In genomic region chr17:32268540-32268960, GRCm38 (mm10) we compare ENCODE assay signal across 12 mouse cellular contexts. TPM values are rescaled to one million over a fixed set of nuclear protein-coding genes. Genes with fewer than 3 reads are reported as not detected.
DNase-seq lines count a peak whose midpoint lies in the region; ATAC-seq and TF ChIP-seq lines count a peak whose summit lies in the region.
"Had no signal": no experiment of that assay in that cellular context is flagged by ENCODE, and none has a peak within 500 bp of the region (broad histone marks: within the 10 kb centered on the region; RNA-seq: fewer than 3 reads in every experiment).

No protein-coding gene starts in this region.

- WGBS in midbrain, embryonic 11.5 days, result 98% methylated on average over 3 of the region's 3 CpGs
- WGBS in midbrain, embryonic 14.5 days, result 93% methylated on average over 3 of the region's 3 CpGs
- 3% methylated on average over 3 of the region's 3 CpGs for WGBS in cerebellum, adult 2 months
- WGBS in olfactory bulb, adult 2 months, result 30% methylated on average over 3 of the region's 3 CpGs
- 95% methylated on average over 3 of the region's 3 CpGs for WGBS in kidney, embryonic 16.5 days

- no peak overlapping the region for H3K4me3 ChIP-seq in midbrain, embryonic 11.5 days (ENCODE audit: low read depth, low read length)
- H3K4me3 ChIP-seq in midbrain, embryonic 14.5 days (replicated peaks; ENCODE audit: low read depth, low read length), result no peak overlapping the region
- no peak overlapping the region for H3K4me3 ChIP-seq in cerebellum, adult 2 months (replicated peaks; ENCODE audit: insufficient read depth, low read depth, low read length)
- H3K4me3 ChIP-seq in olfactory bulb, adult 2 months (ENCODE audit: insufficient read depth, low read depth, low read length), result no peak overlapping the region
- no peak overlapping the region for H3K4me3 ChIP-seq in kidney, embryonic 16.5 days (ENCODE audit: low read length)

- H3K4me1 ChIP-seq in midbrain, embryonic 11.5 days (ENCODE audit: control insufficient read depth, insufficient read depth, low read length), result no peaks in the 10 kb centered on the region
- H3K4me1 ChIP-seq in midbrain, embryonic 14.5 days (ENCODE audit: control insufficient read depth, insufficient read depth, low read length), result no peaks in the 10 kb centered on the region
- H3K4me1 ChIP-seq in cerebellum, adult 2 months (ENCODE audit: control insufficient read depth, insufficient read depth, low read length), result peaks cover 16% of the 10 kb centered on the region; the same call in 1 of the 2 replicates
- peaks cover 4% of the 10 kb centered on the region; the same call in 1 of the 2 replicates for H3K4me1 ChIP-seq in olfactory bulb, adult 2 months (ENCODE audit: control insufficient read depth, insufficient read depth, low read length)
- H3K4me1 ChIP-seq in kidney, embryonic 16.5 days (ENCODE audit: insufficient read depth, low read length), result peaks cover 5% of the 10 kb centered on the region; the same call in 1 of the 2 replicates

- peak; percentile 42 to 55 for DNase-seq in heart, adult 18-20 months
- no peak for DNase-seq in heart, adult 8-10 months (ENCODE audit: low spot score)
- peak; percentile 19 for DNase-seq in midbrain, embryonic 11.5 days (ENCODE audit: low spot score, missing footprints)
- no peak for DNase-seq in midbrain, embryonic 14.5 days
- DNase-seq in cerebellum, adult 2 months, result peak; percentile 33 to 80
- no peak for DNase-seq in layer of hippocampus, postnatal 25 days (ENCODE audit: extremely low spot score in 1 of 2, low spot score in 1 of 2)
- DNase-seq: forebrain, postnatal 0 days; layer of hippocampus, adult 9-11 months had no signal

- no peaks in the 10 kb centered on the region for H3K9me3 ChIP-seq in midbrain, embryonic 11.5 days (ENCODE audit: control insufficient read depth, low read length)
- H3K9me3 ChIP-seq in midbrain, embryonic 14.5 days (ENCODE audit: control insufficient read depth, low read length), result no peaks in the 10 kb centered on the region
- H3K9me3 ChIP-seq in kidney, embryonic 16.5 days (ENCODE audit: low read length), result no peaks in the 10 kb centered on the region

- no peak for TF ChIP-seq CTCF in cerebellum, adult 2 months (IDR thresholded peaks at IDR 0.05; ENCODE audit: borderline replicate concordance, insufficient read depth, low read depth, low read length)
- no peak for TF ChIP-seq CTCF in olfactory bulb, adult 2 months (IDR thresholded peaks at IDR 0.05; ENCODE audit: insufficient read depth, low read depth, low read length)

- no peak overlapping the region for H3K4me2 ChIP-seq in midbrain, embryonic 11.5 days
- H3K4me2 ChIP-seq in midbrain, embryonic 14.5 days (ENCODE audit: low read length), result no peak overlapping the region
- no peak overlapping the region for H3K4me2 ChIP-seq in kidney, embryonic 16.5 days (replicated peaks; ENCODE audit: low read depth, low read length)
- H3K4me2 ChIP-seq: liver, embryonic 11.5 days had no signal

- TF ChIP-seq POLR2A in cerebellum, adult 2 months (IDR thresholded peaks at IDR 0.05; ENCODE audit: borderline replicate concordance, insufficient read depth, low read length), result no peak
- no peak for TF ChIP-seq POLR2A in olfactory bulb, adult 2 months (IDR thresholded peaks at IDR 0.05; ENCODE audit: insufficient read depth, low read depth, low read length)

- no peaks in the 10 kb centered on the region for H3K27me3 ChIP-seq in midbrain, embryonic 11.5 days (ENCODE audit: control insufficient read depth, insufficient read depth, low read length)
- H3K27me3 ChIP-seq in midbrain, embryonic 14.5 days (ENCODE audit: control insufficient read depth, insufficient read depth, low read length), result no peaks in the 10 kb centered on the region
- no peaks in the 10 kb centered on the region for H3K27me3 ChIP-seq in cerebellum, adult 2 months (ENCODE audit: control insufficient read depth, insufficient read depth, low read length)
- H3K27me3 ChIP-seq in kidney, embryonic 16.5 days (ENCODE audit: insufficient read depth, low read length), result no peaks in the 10 kb centered on the region

- H3K36me3 ChIP-seq in midbrain, embryonic 11.5 days (ENCODE audit: control insufficient read depth, insufficient read depth, low read length), result no peaks in the 10 kb centered on the region
- no peaks in the 10 kb centered on the region; the same call in 1 of the 2 replicates for H3K36me3 ChIP-seq in midbrain, embryonic 14.5 days (ENCODE audit: control insufficient read depth, insufficient read depth, low read length)
- no peaks in the 10 kb centered on the region for H3K36me3 ChIP-seq in kidney, embryonic 16.5 days (ENCODE audit: insufficient read depth, low read length)

- no peak overlapping the region for H3K27ac ChIP-seq in midbrain, embryonic 11.5 days (ENCODE audit: low read depth, low read length)
- no peak overlapping the region for H3K27ac ChIP-seq in midbrain, embryonic 14.5 days (replicated peaks; ENCODE audit: low read depth, low read length)
- no peak overlapping the region for H3K27ac ChIP-seq in cerebellum, adult 2 months (ENCODE audit: insufficient read depth, low read length)
- H3K27ac ChIP-seq in olfactory bulb, adult 2 months (ENCODE audit: insufficient read depth, low read depth, low read length), result 0 out of 2 replicates have a peak overlapping the region, but pooled peaks have one; percentile 28
- H3K27ac ChIP-seq in kidney, embryonic 16.5 days (ENCODE audit: low read length), result no peak overlapping the region

- H3K9ac ChIP-seq in midbrain, embryonic 11.5 days (ENCODE audit: low read length), result no peak overlapping the region
- H3K9ac ChIP-seq in midbrain, embryonic 14.5 days (replicated peaks; ENCODE audit: low read length), result no peak overlapping the region
- H3K9ac ChIP-seq in kidney, embryonic 16.5 days (replicated peaks; ENCODE audit: low read length), result no peak overlapping the region
- H3K9ac ChIP-seq: forebrain, postnatal 0 days had no signal

- no peak for ATAC-seq in midbrain, embryonic 11.5 days (ENCODE audit: low FRiP score)
- no peak for ATAC-seq in midbrain, embryonic 14.5 days (ENCODE audit: low FRiP score, low TSS enrichment)
- no peak for ATAC-seq in kidney, embryonic 16.5 days (ENCODE audit: low FRiP score, low TSS enrichment)
- ATAC-seq: forebrain, postnatal 0 days; midbrain, embryonic 16.5 days had no signal

RNA-seq across cellular contexts. Expression of gene Brd4, which starts 16.0 kb away (rescaled TPM):
- total RNA-seq in heart, adult 18-20 months (2021), result 10 to 100 TPM; 43.6 to 55.5 TPM
- total RNA-seq in heart, adult 8-10 months (2022), result 10 to 100 TPM; 48.1 to 61.7 (median 48.7) TPM
- 82.8 and 97.9 TPM in 2 replicates for polyA plus RNA-seq in midbrain, embryonic 11.5 days (2014; fragmentation: Nextera tagmentation; extraction: Ambion mirVana)
- polyA plus RNA-seq in midbrain, embryonic 14.5 days (2014; fragmentation: Nextera tagmentation; extraction: Ambion mirVana), result 72.5 and 101 TPM in 2 replicates
- 54.5 and 55.0 TPM in 2 replicates for polyA plus RNA-seq in cerebellum, adult 2 months (2012; rRNA removed)
- polyA plus RNA-seq in olfactory bulb, adult 2 months (2012; ENCODE audit: insufficient read depth, insufficient read length, low replicate concordance, missing spikeins), result not detected in 2 replicates
- total RNA-seq in layer of hippocampus, postnatal 25 days (2021), result 100 to 1,000 TPM; 104 to 117 TPM
- polyA plus RNA-seq in kidney, embryonic 16.5 days (2015; fragmentation: Nextera tagmentation; extraction: Ambion mirVana), result 84.5 and 99.3 TPM in 2 replicates

RNA-seq across cellular contexts. Expression of gene Akap8, which starts 52.5 kb away (rescaled TPM):
- total RNA-seq in heart, adult 18-20 months (2021), result 10 to 100 TPM; 40.2 to 44.3 TPM
- 10 to 100 TPM; 34.6 to 51.5 (median 44.6) TPM for total RNA-seq in heart, adult 8-10 months (2022)
- 53.0 and 55.4 TPM in 2 replicates for polyA plus RNA-seq in midbrain, embryonic 11.5 days (2014; fragmentation: Nextera tagmentation; extraction: Ambion mirVana)
- 51.6 and 56.0 TPM in 2 replicates for polyA plus RNA-seq in midbrain, embryonic 14.5 days (2014; fragmentation: Nextera tagmentation; extraction: Ambion mirVana)
- 117 and 127 TPM in 2 replicates for polyA plus RNA-seq in cerebellum, adult 2 months (2012; rRNA removed)
- polyA plus RNA-seq in olfactory bulb, adult 2 months (2012; ENCODE audit: insufficient read depth, insufficient read length, low replicate concordance, missing spikeins), result 141 TPM in 1 of 2 replicates, not detected in the other
- total RNA-seq in layer of hippocampus, postnatal 25 days (2021), result 10 to 100 TPM; 68.1 to 92.0 TPM
- 112 and 126 TPM in 2 replicates for polyA plus RNA-seq in kidney, embryonic 16.5 days (2015; fragmentation: Nextera tagmentation; extraction: Ambion mirVana)

Comparison
In these comparisons a context has a peak if more than half of its experiments do, and no peak if none do; other contexts are left out.
1. DNase-seq: peak in heart, adult 18-20 months (2 of 2), midbrain, embryonic 11.5 days (single experiment) and cerebellum, adult 2 months (2 of 2); none in heart, adult 8-10 months (single experiment), midbrain, embryonic 14.5 days (single experiment) and layer of hippocampus, postnatal 25 days (0 of 2).